Mouse (Mus musculus) megakaryocyte, embryonic 14.5 days (primary cell): ENCODE measurements around the gene Adam17. TPM values are rescaled to one million over a fixed set of nuclear protein-coding genes. Genes with fewer than 3 reads are reported as not detected.
A peak's percentile ranks its signal among the peaks of the same experiment; 100 is the strongest.

ENCODE experiments used
- H3K27me3 ChIP-seq: replicated peaks from 2 replicates; pipeline ENCODE3; 2012; ENCODE audit warnings: inconsistent platforms
- H3K36me3 ChIP-seq: replicated peaks from 2 replicates; pipeline ENCODE3; 2012; ENCODE audit warnings: low read length, inconsistent platforms, mixed read lengths
- H3K4me1 ChIP-seq: 2 replicates; pipeline ENCODE4 v1.6.1; 2012; ENCODE audit warnings: inconsistent platforms
- H3K4me3 ChIP-seq: replicated peaks from 2 replicates; pipeline ENCODE3; 2012; ENCODE audit warnings: moderate library complexity, mild to moderate bottlenecking, inconsistent platforms
- H3K9me3 ChIP-seq: 2 replicates; pipeline ENCODE4 v1.6.1; 2012; ENCODE audit warnings: inconsistent platforms
- FLI1 ChIP-seq: IDR thresholded peaks from 2 replicates; pipeline ENCODE4 v1.6.1; 2012; ENCODE audit warnings: low read length, inconsistent platforms, mixed read lengths
- GATA1 ChIP-seq: IDR thresholded peaks from 3 replicates; pipeline ENCODE4 v1.6.1; 2012; ENCODE audit warnings: mixed read lengths, low read length, inconsistent platforms, borderline replicate concordance
- polyA plus RNA-seq: library from polyadenylated mRNA; stranded (reverse); fragments of >175 nt; gene quantifications from 2 replicates; pipeline ENCODE4 v1.2.3, GENCODE M21; 2012; ENCODE audit warnings: low replicate concordance; ENCODE audit not compliant: insufficient read depth

The Adam17 gene
- polyA plus RNA-seq = 7.9 and 12.1 TPM in 2 replicates

- Histone ChIP-seq H3K9me3 (no peaks in the 10 kb centered on the region), H3K27me3 (no peaks in the 10 kb centered on the region), H3K36me3 (peaks cover 2% of the 10 kb centered on the region), H3K4me3 (peak within 1 kb of the TSS; percentile 94), H3K4me1 (peaks cover 33% of the 10 kb centered on the region)
- TF ChIP-seq FLI1 (peak; percentile 97), GATA1 (no peak)
Observed at GRCm38 (mm10) chr12:21373100-21373819, at the start of gene Adam17. Adam17 (minus strand) TSS chr12:21373632.

- Histone ChIP-seq H3K4me1 (peaks cover 30% of the 10 kb centered on the region), H3K4me3 (peak overlapping the region; percentile 94), H3K27me3 (no peaks in the 10 kb centered on the region), H3K36me3 (peaks cover 16% of the 10 kb centered on the region), H3K9me3 (no peaks in the 10 kb centered on the region)
- no peak for TF ChIP-seq GATA1
- TF ChIP-seq FLI1 = no peak
Observed at GRCm38 (mm10) chr12:21418621-21419131, 45.2 kb upstream of the Adam17 start.

- Histone ChIP-seq H3K27me3 (no peaks in the 10 kb centered on the region), H3K9me3 (0 out of 2 replicates have a peak, but pooled peaks cover 4% of the 10 kb centered on the region), H3K4me3 (peak overlapping the region; percentile 94), H3K36me3 (peaks cover 22% of the 10 kb centered on the region), H3K4me1 (peaks cover 30% of the 10 kb centered on the region)
- TF ChIP-seq FLI1 (no peak), GATA1 (no peak)
Observed at GRCm38 (mm10) chr12:21418083-21418482, 44.7 kb upstream of the Adam17 start.

DNA sequence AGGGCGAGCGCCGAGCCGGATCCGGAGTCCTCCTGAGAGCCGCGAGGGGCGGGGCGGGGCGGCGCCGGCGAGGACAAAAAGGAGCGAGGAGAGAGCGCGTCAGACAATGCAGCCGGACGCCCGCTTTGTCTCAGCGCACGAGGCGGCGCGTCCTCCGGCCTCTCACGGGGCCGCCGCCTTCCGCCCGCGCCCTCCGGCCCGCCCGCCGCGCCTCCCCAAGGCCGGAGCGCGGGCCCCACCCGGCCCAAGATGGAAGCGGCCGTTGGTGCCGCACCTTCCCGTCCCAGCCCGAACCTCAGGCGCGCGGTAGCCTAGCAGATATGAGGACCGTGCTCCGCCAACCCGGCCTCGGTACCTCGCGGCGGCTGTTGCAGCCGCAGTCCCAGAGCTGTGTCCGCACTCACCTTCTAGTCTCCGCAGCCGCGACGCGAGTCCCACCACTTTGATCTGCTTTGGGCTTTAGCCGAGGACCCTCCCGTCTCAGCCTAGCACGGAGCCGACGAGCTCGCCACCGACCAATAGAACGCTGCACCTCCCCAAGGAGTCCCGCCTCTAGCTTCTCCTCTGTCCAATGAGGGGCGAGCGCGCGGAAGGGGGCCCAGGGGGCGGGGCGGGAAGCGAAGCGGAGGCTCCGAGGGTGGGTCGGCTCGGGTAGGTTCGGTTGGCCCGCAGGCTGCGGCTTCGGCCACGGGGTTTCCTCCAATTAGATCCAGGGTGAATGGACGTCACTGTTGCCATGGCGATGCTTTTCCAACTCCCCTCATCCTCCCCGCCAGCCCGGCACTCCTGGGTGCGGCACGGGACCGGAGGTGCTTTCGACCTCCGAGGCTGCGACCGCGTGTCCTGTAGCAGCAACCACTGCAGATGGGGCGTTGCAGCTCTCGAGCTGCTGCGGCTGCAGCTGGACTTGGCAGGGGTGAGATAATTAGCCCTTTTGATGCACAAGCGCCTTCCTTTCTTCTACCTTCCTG is 44.0 kb upstream of the Adam17 start, which contains the start of gene Ywhaq:
Gene Ywhaq (minus strand): TSS at position 538 of the 971 bp plus-strand sequence.
- Histone ChIP-seq H3K36me3 (peaks cover 29% of the 10 kb centered on the region), H3K9me3 (0 out of 2 replicates have a peak, but pooled peaks cover 5% of the 10 kb centered on the region), H3K4me1 (peaks cover 30% of the 10 kb centered on the region), H3K4me3 (peak within 1 kb of the TSS; percentile 94), H3K27me3 (no peaks in the 10 kb centered on the region)
- TF ChIP-seq FLI1 (no peak), GATA1 (no peak)

DNA sequence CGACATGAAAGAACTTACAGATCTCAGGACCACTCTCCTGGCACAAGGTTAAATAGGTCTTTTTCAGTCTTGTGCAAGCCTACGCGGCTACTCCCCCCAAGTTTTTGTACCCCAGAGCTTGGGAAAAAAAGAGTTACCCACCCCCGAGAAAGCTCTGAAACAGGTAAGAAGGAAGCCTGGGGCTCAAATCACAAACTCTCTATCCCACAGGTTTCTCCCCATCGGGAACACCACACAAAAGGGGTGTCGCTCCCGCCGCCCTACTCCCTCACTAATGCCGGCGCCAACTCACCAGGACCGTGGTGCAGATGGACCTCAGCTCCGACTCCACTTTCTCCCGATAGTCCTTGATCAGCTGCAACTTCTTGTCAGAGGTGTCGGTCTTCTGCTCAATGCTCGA is 43.1 kb upstream of the Adam17 start:
- peaks cover 37% of the 10 kb centered on the region for H3K36me3 ChIP-seq

DNA sequence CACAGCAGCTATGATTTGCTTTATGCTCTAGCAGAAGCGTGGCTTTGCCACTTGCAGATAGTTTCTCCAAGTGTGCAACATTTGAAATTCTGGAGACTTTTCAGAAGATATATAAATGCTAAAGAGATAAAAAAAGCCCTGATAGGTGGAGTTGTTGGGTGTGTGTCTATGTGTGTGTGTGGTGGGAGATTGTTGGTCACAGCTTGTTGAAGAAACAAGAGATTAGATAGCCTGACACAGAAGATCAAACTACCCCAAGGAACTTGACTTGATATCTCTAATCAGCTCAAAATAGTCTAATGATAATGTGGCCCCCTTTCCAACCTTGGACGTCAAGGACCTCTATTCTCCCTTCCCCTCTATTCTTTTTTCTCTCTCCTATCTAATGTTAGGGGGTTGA is 37.2 kb upstream of the Adam17 start:
- H3K4me3 ChIP-seq = no peak overlapping the region
- no peaks in the 10 kb centered on the region for H3K27me3 ChIP-seq
- 0 out of 2 replicates have a peak, but pooled peaks cover 5% of the 10 kb centered on the region for H3K9me3 ChIP-seq
- TF ChIP-seq GATA1 = no peak
- TF ChIP-seq FLI1 = no peak
- H3K4me1 ChIP-seq = peaks cover 30% of the 10 kb centered on the region
- H3K36me3 ChIP-seq = peaks cover 69% of the 10 kb centered on the region

More for the DNA sequence above, 43.1 kb upstream of the Adam17 start:
- H3K9me3 ChIP-seq = 0 out of 2 replicates have a peak, but pooled peaks cover 5% of the 10 kb centered on the region
- no peaks in the 10 kb centered on the region for H3K27me3 ChIP-seq
- no peak for TF ChIP-seq GATA1
- no peak for TF ChIP-seq FLI1
- H3K4me3 ChIP-seq = peak overlapping the region; percentile 94
- peaks cover 30% of the 10 kb centered on the region for H3K4me1 ChIP-seq

DNA sequence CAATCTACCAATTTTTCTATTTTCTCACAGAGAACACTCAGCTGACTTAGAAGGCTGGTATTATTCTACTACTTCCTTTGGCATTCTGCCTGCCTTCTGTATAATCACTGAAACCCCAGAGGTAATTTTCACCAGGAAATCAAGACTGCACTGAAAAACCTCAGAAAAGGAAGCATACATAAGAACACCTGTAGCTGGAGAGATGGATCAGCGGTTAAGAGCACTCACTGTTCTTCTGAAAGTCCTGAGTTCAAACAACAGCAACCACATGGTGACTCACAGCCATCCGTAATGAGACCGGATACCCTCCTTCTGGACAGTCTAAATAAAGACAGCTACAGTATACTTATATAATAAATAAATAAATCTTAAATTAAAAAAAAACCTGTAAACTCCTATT is 36.2 kb upstream of the Adam17 start:
- Histone ChIP-seq H3K4me1 (peaks cover 22% of the 10 kb centered on the region), H3K27me3 (no peaks in the 10 kb centered on the region), H3K9me3 (0 out of 2 replicates have a peak, but pooled peaks cover 5% of the 10 kb centered on the region), H3K36me3 (peaks cover 66% of the 10 kb centered on the region), H3K4me3 (no peak overlapping the region)
- TF ChIP-seq FLI1 (no peak), GATA1 (no peak)

DNA sequence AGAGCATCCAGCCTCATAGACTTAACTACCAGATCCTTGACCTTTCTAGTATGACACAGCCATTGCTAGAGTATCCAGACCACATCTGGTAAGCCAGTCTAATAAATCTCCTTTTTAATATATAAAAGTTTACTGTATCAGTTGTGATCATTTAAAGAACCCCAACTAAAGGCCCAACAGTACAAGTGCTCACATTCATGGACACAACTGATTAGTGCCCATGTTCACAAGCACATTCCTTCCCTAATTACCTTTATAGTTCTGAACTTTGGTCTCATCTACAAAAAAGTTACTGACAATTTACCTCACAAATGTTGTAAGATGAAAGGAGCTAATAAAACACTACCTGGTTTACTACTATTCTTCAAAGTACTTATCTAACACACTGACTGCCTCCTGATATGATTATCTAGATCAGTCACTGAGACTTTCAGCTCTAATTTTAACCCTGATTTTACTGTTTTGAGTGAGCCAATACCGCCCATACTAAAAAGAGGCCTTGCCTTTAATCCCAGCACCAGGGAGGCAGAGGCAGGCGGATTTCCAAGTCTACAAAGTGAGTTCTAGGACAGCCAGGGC is 35.4 kb upstream of the Adam17 start:
- H3K4me3 ChIP-seq = no peak overlapping the region
- peaks cover 59% of the 10 kb centered on the region for H3K36me3 ChIP-seq
- H3K27me3 ChIP-seq = no peaks in the 10 kb centered on the region
- no peak for TF ChIP-seq FLI1
- TF ChIP-seq GATA1 = no peak
- 0 out of 2 replicates have a peak, but pooled peaks cover 5% of the 10 kb centered on the region for H3K9me3 ChIP-seq
- peaks cover 17% of the 10 kb centered on the region for H3K4me1 ChIP-seq

- no peak overlapping the region for H3K4me3 ChIP-seq
- TF ChIP-seq GATA1 (no peak), FLI1 (no peak)
- H3K36me3 ChIP-seq = peaks cover 46% of the 10 kb centered on the region
- no peaks in the 10 kb centered on the region for H3K27me3 ChIP-seq
- H3K9me3 ChIP-seq = no peaks in the 10 kb centered on the region
- H3K4me1 ChIP-seq = peaks cover 31% of the 10 kb centered on the region
Observed at GRCm38 (mm10) chr12:21402771-21403170, 29.3 kb upstream of the Adam17 start.
